Mouse (Mus musculus) olfactory bulb, adult 2 months (tissue): ENCODE data around the gene Spint4.

Experiments
- CTCF ChIP-seq: fragments of 200-500 bp; IDR thresholded peaks from 2 replicates; pipeline ENCODE4 v1.5.1; 2012; ENCODE audit warnings: low read depth, mild to moderate bottlenecking, low read length, moderate library complexity; ENCODE audit not compliant: insufficient read depth
- POLR2A ChIP-seq: fragments of 200-500 bp; IDR thresholded peaks from 2 replicates; pipeline ENCODE4 v1.6.1; 2012; ENCODE audit warnings: mild to moderate bottlenecking, low read depth, low read length, moderate library complexity; ENCODE audit not compliant: insufficient read depth

- TF ChIP-seq CTCF (no peak), POLR2A (no peak)
Observed at GRCm38 (mm10) chr2:164705328-164705727, 7.0 kb downstream of the Spint4 start.
